Mouse (Mus musculus): ENCODE data around the gene Steap4. TPM values are rescaled to one million over a fixed set of nuclear protein-coding genes. Genes with fewer than 3 reads are reported as not detected.
"Not testable (repeated sequence)": the region's sequence is repeated elsewhere in the genome, so short reads cannot be mapped to it uniquely, and the experiment has no call there.

The Steap4 gene
- total RNA-seq, 2 experiments from 2014 or later = 16.0 to 20.6 TPM

- no peak for DNase-seq (ENCODE audit: low spot score)
Observed at GRCm38 (mm10) chr5:7987962-7988361, 27.7 kb downstream of the Steap4 start.

- DNase-seq (ENCODE audit: low spot score) = no peak
Observed at GRCm38 (mm10) chr5:7988415-7988814, 28.2 kb downstream of the Steap4 start.

GRCm38 (mm10) chr5:7991631-7992030 lies 31.4 kb downstream of the Steap4 start:
- not testable (repeated sequence) for DNase-seq (ENCODE audit: low spot score)

- DNase-seq (ENCODE audit: low spot score) = no peak
Observed at GRCm38 (mm10) chr5:7993766-7994165, 33.5 kb downstream of the Steap4 start.

- no peak for DNase-seq (ENCODE audit: low spot score)
Observed at GRCm38 (mm10) chr5:7995288-7995897, 35.1 kb downstream of the Steap4 start.

GRCm38 (mm10) chr5:7996401-7997044 lies 36.3 kb downstream of the Steap4 start:
- no peak for DNase-seq (ENCODE audit: low spot score)

- DNase-seq (ENCODE audit: low spot score) = no peak
Observed at GRCm38 (mm10) chr5:7997086-7997485, 36.8 kb downstream of the Steap4 start.

- no peak for DNase-seq (ENCODE audit: low spot score)
Observed at GRCm38 (mm10) chr5:8000466-8000865, 40.2 kb downstream of the Steap4 start.

GRCm38 (mm10) chr5:8002827-8003226 lies 42.6 kb downstream of the Steap4 start:
- no peak for DNase-seq (ENCODE audit: low spot score)

GRCm38 (mm10) chr5:8013276-8013675 lies 53.0 kb downstream of the Steap4 start:
- no peak for DNase-seq (ENCODE audit: low spot score)

Other genes starting within 250 kb of the Steap4 start
- 10 to 100 TPM; 11.3 to 18.0 TPM for gene Sri, start 85.6 kb downstream of the Steap4 start, total RNA-seq (2021)

Data from gastrocnemius, adult 18-20 months (tissue).